ENCODE assay signal across 17 mouse cellular contexts in the genomic region with DNA sequence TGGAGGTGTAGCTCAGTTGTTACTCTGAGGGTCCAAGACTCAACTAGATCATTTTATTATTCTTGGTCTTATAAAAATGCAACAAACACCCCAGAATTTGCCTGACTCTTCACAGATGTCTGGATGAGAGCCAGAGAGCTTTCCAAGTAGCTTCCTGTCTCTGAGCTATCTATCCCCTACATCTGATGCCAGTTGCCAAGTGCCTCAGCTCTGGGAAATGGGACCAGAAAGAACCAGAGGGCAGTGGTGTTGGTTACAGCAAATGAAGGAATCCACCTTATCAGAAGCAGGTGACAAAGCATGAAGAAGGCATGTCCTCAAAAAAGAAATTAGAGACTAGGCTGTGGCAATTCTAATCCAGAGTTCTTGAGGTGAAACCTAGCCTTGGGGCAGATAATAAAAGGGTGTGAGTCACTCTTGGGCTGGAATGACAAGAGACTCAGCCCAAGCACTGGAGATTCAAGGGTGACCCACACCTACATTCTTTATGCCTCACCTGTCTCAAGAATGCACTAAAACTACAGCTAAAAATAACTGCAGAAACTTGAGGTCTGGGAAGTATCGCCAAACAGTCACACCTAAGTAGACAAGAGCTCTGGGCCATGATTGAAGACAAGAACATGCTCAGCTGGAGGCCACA. TPM values are rescaled to one million over a fixed set of nuclear protein-coding genes. Genes with fewer than 3 reads are reported as not detected.
DNase-seq lines count a peak whose midpoint lies in the region; ATAC-seq and TF ChIP-seq lines count a peak whose summit lies in the region.
"Had no signal": no experiment of that assay in that cellular context is flagged by ENCODE, and none has a peak within 500 bp of the region (broad histone marks: within the 10 kb centered on the region; RNA-seq: fewer than 3 reads in every experiment).

No protein-coding gene starts in this region.

- no peak overlapping the region for H3K9ac ChIP-seq in lung, embryonic 15.5 days
- H3K9ac ChIP-seq in stomach, postnatal 0 days (ENCODE audit: low read length) = no peak overlapping the region
- H3K9ac ChIP-seq: heart, embryonic 13.5 days; limb, embryonic 13.5 days; midbrain, embryonic 15.5 days had no signal

- no peak overlapping the region for H3K4me2 ChIP-seq in lung, embryonic 15.5 days
- H3K4me2 ChIP-seq in stomach, postnatal 0 days (replicated peaks; ENCODE audit: low read depth) = no peak overlapping the region
- H3K4me2 ChIP-seq: heart, embryonic 13.5 days; limb, embryonic 13.5 days; midbrain, embryonic 15.5 days had no signal

- H3K4me3 ChIP-seq in lung, embryonic 15.5 days = no peak overlapping the region
- H3K4me3 ChIP-seq in stomach, postnatal 0 days (ENCODE audit: low read depth, low read length) = no peak overlapping the region
- no peak overlapping the region for H3K4me3 ChIP-seq in heart, embryonic 10.5 days
- H3K4me3 ChIP-seq: heart, embryonic 13.5 days; hindbrain, embryonic 10.5 days; left cerebral cortex, adult 2 months; limb, embryonic 13.5 days; midbrain, embryonic 15.5 days had no signal

- WGBS in lung, embryonic 15.5 days = 59% methylated on average over 1 of the region's 1 CpGs
- WGBS in stomach, postnatal 0 days = 43% methylated on average over 1 of the region's 1 CpGs
- 85% methylated on average over 1 of the region's 1 CpGs for WGBS in heart, embryonic 10.5 days

- no peaks in the 10 kb centered on the region for H3K27me3 ChIP-seq in lung, embryonic 15.5 days
- H3K27me3 ChIP-seq in stomach, postnatal 0 days (ENCODE audit: control insufficient read depth, insufficient read depth, low read length) = no peaks in the 10 kb centered on the region
- H3K27me3 ChIP-seq in heart, embryonic 10.5 days (ENCODE audit: insufficient read depth, poor library complexity, severe bottlenecking) = no peaks in the 10 kb centered on the region
- H3K27me3 ChIP-seq: heart, embryonic 13.5 days; limb, embryonic 13.5 days; midbrain, embryonic 15.5 days had no signal

- peak overlapping the region; percentile 83 for H3K27ac ChIP-seq in lung, embryonic 15.5 days
- peak overlapping the region; percentile 40; the same call in 1 of the 2 replicates for H3K27ac ChIP-seq in stomach, postnatal 0 days (replicated peaks)
- no peak overlapping the region for H3K27ac ChIP-seq in heart, embryonic 10.5 days
- H3K27ac ChIP-seq: heart, embryonic 13.5 days; hindbrain, embryonic 10.5 days; left cerebral cortex, adult 2 months; limb, embryonic 13.5 days; macrophage; midbrain, embryonic 15.5 days had no signal

- H3K9me3 ChIP-seq in lung, embryonic 15.5 days = no peaks in the 10 kb centered on the region
- no peaks in the 10 kb centered on the region for H3K9me3 ChIP-seq in stomach, postnatal 0 days (ENCODE audit: control insufficient read depth, low read length)
- H3K9me3 ChIP-seq in heart, embryonic 10.5 days = no peaks in the 10 kb centered on the region
- H3K9me3 ChIP-seq: heart, embryonic 13.5 days; hindbrain, embryonic 10.5 days; limb, embryonic 13.5 days; midbrain, embryonic 15.5 days had no signal

- peak; percentile 61 to 78 for DNase-seq in lung, adult 18-20 months
- DNase-seq in lung, postnatal 14 days = no peak
- peak; percentile 66 for DNase-seq in ZHBTc4 (ENCODE audit: low read depth, low spot score)
- DNase-seq in stomach, postnatal 0 days (ENCODE audit: low spot score) = no peak
- no peak for DNase-seq in heart, embryonic 10.5 days (ENCODE audit: low spot score)
- DNase-seq: cerebellum, adult 18-20 months; gastrocnemius, postnatal 14 days; right cerebral cortex, postnatal 4 days; thymus, postnatal 36 days had no signal

- no peak for TF ChIP-seq EP300 in stomach, postnatal 0 days (optimal IDR thresholded peaks at IDR 0.05)

- TF ChIP-seq CTCF in stomach, postnatal 0 days (IDR thresholded peaks at IDR 0.05; ENCODE audit: low read depth) = no peak

- peaks cover 42% of the 10 kb centered on the region for H3K36me3 ChIP-seq in lung, embryonic 15.5 days
- peaks cover 23% of the 10 kb centered on the region for H3K36me3 ChIP-seq in stomach, postnatal 0 days (ENCODE audit: control insufficient read depth, insufficient read depth, low read length)
- H3K36me3 ChIP-seq in heart, embryonic 10.5 days = peaks cover 55% of the 10 kb centered on the region

- peaks cover 29% of the 10 kb centered on the region for H3K4me1 ChIP-seq in lung, embryonic 15.5 days
- no peaks in the 10 kb centered on the region for H3K4me1 ChIP-seq in stomach, postnatal 0 days (replicated peaks; ENCODE audit: control insufficient read depth, insufficient read depth)
- H3K4me1 ChIP-seq in heart, embryonic 10.5 days = no peaks in the 10 kb centered on the region
- H3K4me1 ChIP-seq: hindbrain, embryonic 10.5 days; midbrain, embryonic 15.5 days had no signal

- ATAC-seq in lung, embryonic 15.5 days (ENCODE audit: borderline replicate concordance, extremely low read depth, low FRiP score, low TSS enrichment) = peak; percentile 49; the same call in 1 of the 2 replicates
- peak; percentile 52 for ATAC-seq in stomach, postnatal 0 days (ENCODE audit: low FRiP score, low TSS enrichment)
- ATAC-seq in inflammation-experienced regulatory T-cells, adult 6 months = no peak
- ATAC-seq: midbrain, embryonic 15.5 days had no signal

RNA-seq across cellular contexts. Expression of gene Ddx47, which starts 13.5 kb away (rescaled TPM):
- polyA plus RNA-seq in lung, embryonic 15.5 days (2015; fragmentation: Nextera tagmentation; extraction: Ambion mirVana) = 123 and 125 TPM in 2 replicates
- polyA plus RNA-seq in stomach, postnatal 0 days (2015; fragmentation: Nextera tagmentation; extraction: Ambion mirVana) = 46.0 and 47.7 TPM in 2 replicates
- 75.6 and 99.1 TPM in 2 replicates for polyA plus RNA-seq in heart, embryonic 10.5 days (2016; fragmentation: Nextera tagmentation; extraction: Ambion mirVana)
- polyA plus RNA-seq in inflammation-experienced regulatory T-cells, adult 6 months (2017; shearing (Covaris generic)) = 100 to 1,000 TPM; 133 to 189 (median 188) TPM

RNA-seq across cellular contexts. Expression of gene Gprc5a, which starts 40.5 kb away (rescaled TPM):
- 72.4 and 85.7 TPM in 2 replicates for polyA plus RNA-seq in lung, embryonic 15.5 days (2015; fragmentation: Nextera tagmentation; extraction: Ambion mirVana)
- polyA plus RNA-seq in stomach, postnatal 0 days (2015; fragmentation: Nextera tagmentation; extraction: Ambion mirVana) = 9.8 and 13.5 TPM in 2 replicates
- polyA plus RNA-seq in heart, embryonic 10.5 days (2016; fragmentation: Nextera tagmentation; extraction: Ambion mirVana) = 2.6 and 3.2 TPM in 2 replicates
- under 1 TPM; 0.28 to 0.73 (median 0.59) TPM for polyA plus RNA-seq in inflammation-experienced regulatory T-cells, adult 6 months (2017; shearing (Covaris generic))

RNA-seq across cellular contexts. Expression of gene Apold1, which starts 43.4 kb away (rescaled TPM):
- 1.5 and 1.7 TPM in 2 replicates for polyA plus RNA-seq in lung, embryonic 15.5 days (2015; fragmentation: Nextera tagmentation; extraction: Ambion mirVana)
- 1.5 and 1.8 TPM in 2 replicates for polyA plus RNA-seq in stomach, postnatal 0 days (2015; fragmentation: Nextera tagmentation; extraction: Ambion mirVana)
- 2.2 and 2.9 TPM in 2 replicates for polyA plus RNA-seq in heart, embryonic 10.5 days (2016; fragmentation: Nextera tagmentation; extraction: Ambion mirVana)
- polyA plus RNA-seq in inflammation-experienced regulatory T-cells, adult 6 months (2017; shearing (Covaris generic)) = under 1 TPM in 2 of 3 experiments, not detected in 1; 0.09 to 0.33 TPM

Comparison
In these comparisons a context has a peak if more than half of its experiments do, and no peak if none do; other contexts are left out.
1. DNase-seq: peak in lung, adult 18-20 months (2 of 2) and ZHBTc4 (single experiment); none in lung, postnatal 14 days (single experiment), stomach, postnatal 0 days (single experiment) and heart, embryonic 10.5 days (single experiment).